Mouse (Mus musculus): ENCODE measurements around the gene Clcnka.
A peak's percentile ranks its signal among the peaks of the same experiment; 100 is the strongest.

Gene Clcnka

GRCm38 (mm10) chr4:141379674-141380073, 18.9 kb downstream of the Clcnka start:
- no peak for DNase-seq (ENCODE audit: low spot score)

DNA sequence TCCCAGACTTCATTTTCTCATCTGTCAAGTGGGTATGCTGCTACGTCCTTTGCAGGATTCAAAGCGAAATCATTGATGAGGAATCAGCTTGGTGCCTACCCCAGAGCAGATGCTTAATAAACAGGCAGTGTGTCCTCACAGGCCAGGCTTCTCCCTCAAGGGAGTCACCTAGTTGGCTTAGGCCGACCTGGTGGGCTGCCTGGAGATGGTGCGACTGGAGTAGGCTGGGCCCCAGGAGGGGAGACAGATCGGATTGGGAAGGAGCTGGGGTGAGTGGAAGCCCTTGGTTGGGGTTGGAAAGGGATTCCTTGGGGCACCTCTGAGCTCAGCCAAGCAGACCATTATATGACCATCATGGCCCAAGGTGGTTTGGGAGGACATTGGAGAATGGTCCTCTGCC, 26.1 kb downstream of the Clcnka start:
- no peak for DNase-seq (ENCODE audit: low spot score)

- DNase-seq (ENCODE audit: low spot score): no peak
Observed at GRCm38 (mm10) chr4:141367997-141368791, 30.3 kb downstream of the Clcnka start, which contains the start of gene Fam131c. Fam131c (plus strand) TSS chr4:141368220.

DNA sequence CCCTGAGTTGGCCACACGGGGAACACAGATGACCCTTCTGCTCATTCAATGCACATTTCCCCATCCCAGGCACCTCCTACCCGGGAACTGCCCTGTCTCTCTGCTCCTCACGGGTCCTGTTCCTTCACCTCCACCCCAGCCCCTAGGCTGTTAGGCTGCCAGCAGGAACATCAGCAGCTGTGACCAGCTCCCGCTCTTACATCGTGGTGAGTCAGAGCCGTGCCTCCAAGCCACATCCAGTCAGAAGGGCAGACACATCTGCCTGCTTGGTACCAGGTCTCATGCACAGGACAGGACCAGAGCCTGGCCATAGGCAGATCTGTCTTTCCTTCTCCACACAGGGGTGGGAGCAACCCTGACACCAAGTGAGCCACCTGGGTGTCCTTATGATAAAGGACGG, 32.6 kb downstream of the Clcnka start:
- peak; percentile 54 for DNase-seq (ENCODE audit: low spot score)

DNA sequence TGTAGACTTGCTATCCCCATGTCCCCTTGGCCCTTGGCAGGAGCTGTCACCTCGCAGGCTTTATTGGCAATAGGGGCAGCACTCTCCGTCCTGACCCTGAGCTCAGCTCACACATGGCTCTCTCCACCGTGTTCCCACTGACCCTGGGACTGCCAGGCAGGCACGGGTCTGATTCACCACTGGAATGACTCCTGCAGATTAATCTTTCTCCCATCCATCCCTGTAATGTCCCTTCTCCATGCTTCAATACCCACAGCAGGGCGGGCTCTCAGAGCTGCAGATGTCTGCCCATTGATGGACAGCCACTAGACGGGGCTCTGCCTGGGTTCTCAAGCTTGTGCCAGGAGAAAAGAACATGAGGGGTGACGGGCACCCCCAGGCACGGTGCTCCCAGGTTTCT, 33.4 kb downstream of the Clcnka start:
- no peak for DNase-seq (ENCODE audit: low spot score)

GRCm38 (mm10) chr4:141362937-141363548, 35.5 kb downstream of the Clcnka start:
- DNase-seq (ENCODE audit: low spot score): peak; percentile 82

- DNase-seq (ENCODE audit: low spot score): no peak
Observed at GRCm38 (mm10) chr4:141360846-141361245, 37.7 kb downstream of the Clcnka start.

DNA sequence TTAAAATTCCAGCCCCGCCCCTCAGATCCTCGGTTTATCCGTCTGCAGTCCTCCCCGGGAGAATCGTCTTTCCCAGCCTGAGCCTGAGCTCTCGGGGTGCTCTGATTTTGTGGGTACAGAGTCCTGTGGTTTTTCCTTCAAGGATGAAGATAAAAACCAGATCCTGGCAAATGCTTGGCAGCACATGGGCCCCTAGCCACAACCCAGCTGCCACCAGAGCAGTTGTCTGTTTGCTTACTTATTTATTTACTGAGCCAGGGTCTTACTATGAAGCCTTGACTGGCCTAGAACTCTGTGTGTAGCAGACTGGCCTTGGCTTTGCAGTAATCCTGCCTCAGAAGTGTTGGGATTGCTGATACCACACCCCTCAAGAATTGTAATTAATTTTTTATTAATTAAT, 39.3 kb downstream of the Clcnka start:
- DNase-seq (ENCODE audit: low spot score): no peak

GRCm38 (mm10) chr4:141357811-141358210, 40.7 kb downstream of the Clcnka start:
- no peak for DNase-seq (ENCODE audit: low spot score)

DNA sequence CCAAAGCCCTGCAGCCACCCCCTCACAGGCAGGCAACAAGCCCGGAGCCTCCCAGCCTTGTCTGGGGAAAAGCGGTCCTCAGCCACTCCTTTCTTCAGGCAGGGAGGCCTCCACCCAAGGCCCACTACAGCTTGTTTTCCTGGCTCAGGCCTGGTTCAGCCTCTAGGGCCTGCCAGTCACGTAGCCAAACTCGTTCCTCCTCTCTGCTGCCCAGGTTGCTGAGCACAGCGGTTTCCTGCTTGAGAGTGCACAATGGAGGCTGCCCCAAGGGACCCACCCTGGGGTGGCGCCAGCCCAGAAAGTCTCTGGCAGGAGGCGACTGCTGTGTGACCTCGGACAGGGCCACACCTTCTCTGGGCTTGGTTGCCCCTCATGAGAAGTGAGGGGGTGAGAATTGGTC, 44.7 kb downstream of the Clcnka start:
- no peak for DNase-seq (ENCODE audit: low spot score)

GRCm38 (mm10) chr4:141352986-141353385, 45.5 kb downstream of the Clcnka start:
- DNase-seq (ENCODE audit: low spot score): no peak

DNA sequence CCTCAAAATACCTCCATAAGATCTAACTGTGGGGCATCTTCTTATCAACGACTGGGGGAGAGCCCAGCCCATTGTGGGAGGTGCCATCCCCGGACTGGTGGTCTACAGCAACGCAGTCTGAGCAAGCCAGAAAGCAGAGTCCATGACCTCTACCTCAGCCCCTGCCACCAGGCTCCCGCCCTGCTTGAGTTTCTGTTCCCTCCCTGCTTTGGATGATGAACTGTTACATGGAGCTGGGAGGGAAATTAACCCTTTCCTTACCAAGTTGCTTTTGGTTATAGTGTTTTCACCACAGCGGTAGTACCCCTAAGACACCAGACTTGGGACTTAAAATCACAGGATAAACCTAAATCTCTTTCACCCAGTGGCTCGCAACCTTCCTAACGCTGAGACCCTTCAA, 46.6 kb downstream of the Clcnka start:
- no peak for DNase-seq (ENCODE audit: low spot score)

GRCm38 (mm10) chr4:141350015-141350414, 48.5 kb downstream of the Clcnka start:
- DNase-seq (ENCODE audit: low spot score): no peak

DNA sequence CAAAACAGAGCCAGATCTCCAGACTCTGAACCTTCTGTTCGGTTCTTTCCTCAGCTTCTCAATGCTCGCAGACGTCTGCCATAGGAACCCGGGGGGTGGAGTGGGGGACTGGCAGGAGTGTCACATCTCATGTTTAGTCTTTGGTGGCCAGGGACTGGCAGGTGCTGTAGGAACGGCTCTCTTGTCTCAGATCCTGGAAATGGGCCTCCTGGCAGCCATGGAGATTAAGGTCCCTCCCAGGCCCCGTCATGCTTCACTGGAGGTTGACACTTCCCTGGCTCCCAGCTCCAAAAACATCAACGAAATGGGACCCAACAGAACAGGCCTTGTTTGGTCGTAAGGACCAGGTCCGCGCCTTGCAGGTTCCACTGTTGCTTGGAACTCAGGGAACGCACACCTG, 49.9 kb downstream of the Clcnka start:
- no peak for DNase-seq (ENCODE audit: low spot score)

DNA sequence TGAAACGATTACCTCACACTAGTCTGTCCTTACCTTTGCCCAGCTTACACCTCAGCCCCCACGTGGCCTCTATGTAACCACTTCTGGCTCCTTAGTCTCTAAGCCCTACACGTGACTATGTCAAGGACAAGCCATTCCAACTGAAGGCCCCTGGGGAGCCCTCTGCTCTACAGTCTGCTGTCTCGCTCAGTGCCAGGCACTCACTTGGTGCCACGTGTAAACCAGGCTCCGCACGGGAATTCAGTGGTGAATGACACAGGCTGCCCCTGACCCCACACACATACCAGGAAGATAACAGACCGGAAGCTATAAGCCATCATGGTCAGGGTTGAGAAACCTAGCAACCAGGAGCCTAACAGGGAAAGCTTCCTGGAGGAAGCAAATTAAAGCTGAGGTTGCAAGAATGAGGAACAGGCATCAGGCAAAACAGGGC, 51.1 kb downstream of the Clcnka start:
- no peak for DNase-seq (ENCODE audit: low spot score)

DNA sequence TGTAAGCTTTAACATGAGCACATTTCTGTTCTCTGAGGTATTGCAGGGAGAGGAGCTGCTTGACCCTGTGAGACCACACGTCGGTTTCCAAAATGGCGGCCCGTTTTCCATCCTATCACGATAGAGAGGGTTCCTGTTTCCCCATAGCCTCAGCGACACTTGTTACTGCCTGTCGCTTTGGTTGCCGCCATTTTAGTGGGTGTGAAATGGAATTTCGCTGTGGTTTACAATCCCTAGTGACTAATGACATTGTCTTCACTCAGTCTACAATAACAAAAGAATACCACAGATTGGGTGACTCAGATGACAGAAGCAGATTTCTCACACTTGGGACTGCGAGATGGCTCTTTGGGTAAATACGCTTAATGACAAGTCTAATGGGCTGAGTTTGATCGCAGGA, 53.3 kb downstream of the Clcnka start:
- DNase-seq (ENCODE audit: low spot score): no peak

GRCm38 (mm10) chr4:141343515-141343914, 55.0 kb downstream of the Clcnka start:
- no peak for DNase-seq (ENCODE audit: low spot score)

DNA sequence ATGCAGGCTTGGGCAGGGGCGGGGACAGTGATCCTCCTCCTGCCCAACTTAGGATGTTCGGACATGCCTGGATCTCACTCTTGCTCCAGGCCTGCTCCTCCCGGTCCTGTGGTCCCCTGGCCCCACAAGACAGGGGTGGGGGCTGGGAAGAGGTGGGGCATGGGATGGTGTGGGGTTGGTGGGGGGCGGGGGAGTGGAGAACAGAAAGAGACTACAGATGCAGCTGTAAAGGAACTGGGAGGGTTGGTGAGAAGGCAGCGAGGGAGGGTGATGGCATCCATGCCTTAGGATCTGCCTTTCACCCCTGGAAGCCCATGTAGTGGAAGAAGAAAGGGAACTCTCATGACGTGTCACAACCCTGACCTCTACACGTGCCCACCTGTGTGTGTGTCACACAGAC, 57.0 kb downstream of the Clcnka start:
- DNase-seq (ENCODE audit: low spot score): no peak

- DNase-seq (ENCODE audit: low spot score): peak; percentile 34
Observed at GRCm38 (mm10) chr4:141338853-141339252, 59.7 kb downstream of the Clcnka start.

- DNase-seq (ENCODE audit: low spot score): no peak
Observed at GRCm38 (mm10) chr4:141337986-141338385, 60.5 kb downstream of the Clcnka start.

DNA sequence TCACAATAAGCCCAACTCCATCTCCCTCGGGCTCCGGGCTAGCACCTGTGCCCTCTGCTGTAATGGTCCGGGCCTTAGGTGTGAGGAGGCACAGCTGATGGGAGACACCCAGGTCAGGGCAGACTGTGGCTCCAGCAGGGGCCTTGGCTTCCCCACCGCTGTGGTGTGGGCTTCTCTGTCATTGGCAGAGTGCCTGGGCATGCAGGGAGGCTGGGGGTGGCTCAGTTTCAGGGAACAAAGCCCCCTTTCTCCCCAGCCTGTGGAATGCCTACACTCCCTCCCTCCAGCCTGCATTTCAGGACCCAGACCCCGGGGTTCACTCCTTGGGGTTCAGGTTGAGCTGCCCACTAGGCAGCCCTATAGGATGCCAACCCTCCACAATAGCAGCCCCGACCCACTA, 62.3 kb downstream of the Clcnka start:
- DNase-seq (ENCODE audit: low spot score): no peak

DNA sequence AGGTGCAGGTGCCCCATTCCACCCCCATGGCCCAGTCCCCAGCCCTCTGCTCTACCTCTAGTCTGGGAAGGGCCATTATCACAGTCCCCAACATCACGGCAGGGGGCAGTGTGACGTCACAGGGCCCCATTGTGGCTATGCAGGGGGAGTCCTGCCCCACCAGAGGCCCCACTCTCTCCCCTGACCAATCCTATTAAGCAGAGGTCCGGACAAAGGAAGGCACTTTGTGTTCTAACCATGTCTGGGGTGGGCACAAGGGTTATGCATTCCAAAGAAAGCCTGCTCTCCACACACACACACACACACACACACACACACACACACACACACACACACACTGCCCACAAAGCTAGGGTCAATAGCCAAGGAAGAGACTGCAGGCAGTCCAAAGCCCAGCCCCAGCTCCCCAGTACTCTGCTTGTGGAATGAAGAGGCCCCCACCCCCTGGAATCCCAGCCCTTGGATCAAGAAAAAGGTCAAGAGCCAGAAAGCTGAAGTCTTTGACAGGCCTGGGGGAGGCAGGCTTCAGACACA, 63.2 kb downstream of the Clcnka start:
- no peak for DNase-seq (ENCODE audit: low spot score)

GRCm38 (mm10) chr4:141334695-141335094, 63.8 kb downstream of the Clcnka start:
- no peak for DNase-seq (ENCODE audit: low spot score)
